Mouse (Mus musculus): ENCODE results near the gene Donson. TPM values are rescaled to one million over a fixed set of nuclear protein-coding genes. Genes with fewer than 3 reads are reported as not detected.

The Donson gene
- 5.5 and 6.6 TPM in 2 replicates for polyA plus RNA-seq (2012; rRNA removed)

DNA sequence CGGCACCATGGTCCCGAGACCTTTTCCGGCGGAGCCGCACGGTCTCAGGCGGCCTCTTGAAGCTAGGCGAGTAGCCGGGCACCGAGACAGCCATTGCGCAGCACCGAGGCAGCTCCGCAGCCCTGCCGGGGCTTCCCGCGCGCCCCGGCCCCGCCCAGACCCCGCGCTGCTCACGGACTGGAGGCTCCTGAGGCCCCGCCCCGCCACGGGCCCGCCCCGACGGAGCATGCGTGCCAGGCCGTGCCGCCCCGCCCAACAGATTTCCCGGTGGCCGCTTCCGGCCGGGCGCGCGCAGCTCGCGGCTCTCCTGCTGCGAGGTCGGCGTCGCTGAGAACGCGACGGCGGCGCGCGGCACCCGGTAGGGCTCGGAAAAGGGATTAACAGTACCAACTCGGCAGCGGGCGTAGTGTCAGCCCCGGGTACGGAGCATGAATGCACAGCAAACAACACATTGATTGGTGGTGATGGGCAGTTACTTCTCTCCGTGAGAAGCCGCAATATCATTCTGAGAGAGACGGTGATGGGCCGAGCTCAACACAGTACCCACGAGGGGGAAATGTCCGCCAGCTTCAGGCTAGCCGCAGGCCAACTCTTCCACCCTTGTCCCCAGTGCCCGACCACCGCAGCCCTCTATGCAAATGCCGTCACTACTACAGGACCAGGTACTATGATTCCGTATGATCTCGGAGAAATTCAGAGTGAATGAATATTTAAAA is at the start of gene Donson:
Gene Donson, minus strand, starts transcription at position 152 of the 716 bp plus-strand sequence.
- Histone ChIP-seq H3K4me1 (ENCODE audit: control insufficient read depth, insufficient read depth, low read length) (peaks cover 5% of the 10 kb centered on the region), H3K4me3 (replicated peaks; ENCODE audit: extremely low read depth, low read depth, low read length) (peak within 1 kb of the TSS; percentile 80)
- under 1% methylated on average over 62 of the region's 71 CpGs for WGBS
- no peak for TF ChIP-seq CTCF (IDR thresholded peaks at IDR 0.05; ENCODE audit: insufficient read depth, low read length)
- peak; percentile 50; the same call in 1 of the 2 replicates for TF ChIP-seq POLR2A (IDR thresholded peaks at IDR 0.05; ENCODE audit: borderline replicate concordance, extremely low read depth, low read depth, low read length)
- peak; percentile 90 for DNase-seq

DNA sequence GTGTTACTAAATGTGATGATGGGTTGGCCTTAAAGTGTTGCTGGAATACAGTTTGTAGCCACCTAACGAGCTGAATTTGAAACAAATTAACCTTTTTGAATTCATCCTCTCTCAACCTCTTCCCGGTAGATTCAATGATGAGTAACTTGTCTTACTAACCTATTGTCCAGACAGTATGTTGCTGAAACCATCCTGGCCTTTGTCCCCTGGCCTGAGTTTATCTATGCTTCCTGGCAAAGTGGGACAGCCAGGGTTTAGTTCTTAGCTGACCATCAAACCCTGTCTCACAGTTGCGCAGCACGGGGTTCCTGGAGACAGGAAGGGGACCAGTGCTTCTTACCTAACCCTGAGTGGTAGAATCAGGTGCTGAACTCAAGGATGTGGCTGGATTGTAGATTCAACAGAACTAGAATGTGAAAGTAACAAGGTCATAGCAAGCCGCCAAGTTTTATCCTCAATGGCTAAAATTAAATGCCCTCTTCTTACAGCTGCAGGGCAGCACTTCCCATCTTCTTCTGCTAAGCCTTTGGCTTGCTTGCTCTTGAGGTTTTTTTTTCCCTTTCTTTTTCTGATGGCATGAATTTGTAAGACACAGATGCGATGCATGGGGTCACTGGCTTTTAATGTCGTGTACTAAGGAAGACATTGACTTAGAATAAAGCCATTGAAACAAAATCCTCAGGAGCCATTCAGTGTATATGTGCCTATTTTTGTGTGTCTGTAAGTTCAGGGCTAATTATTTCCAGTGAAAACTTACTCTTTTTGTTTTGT is 47.7 kb upstream of the Donson start:
- no peak for DNase-seq
- WGBS: 69% methylated on average over 7 of the region's 7 CpGs
- TF ChIP-seq POLR2A (IDR thresholded peaks at IDR 0.05; ENCODE audit: borderline replicate concordance, extremely low read depth, low read depth, low read length) (no peak), CTCF (IDR thresholded peaks at IDR 0.05; ENCODE audit: insufficient read depth, low read length) (no peak)
- Histone ChIP-seq H3K4me1 (ENCODE audit: control insufficient read depth, insufficient read depth, low read length) (peaks cover 13% of the 10 kb centered on the region), H3K4me3 (replicated peaks; ENCODE audit: extremely low read depth, low read depth, low read length) (no peak overlapping the region)

DNA sequence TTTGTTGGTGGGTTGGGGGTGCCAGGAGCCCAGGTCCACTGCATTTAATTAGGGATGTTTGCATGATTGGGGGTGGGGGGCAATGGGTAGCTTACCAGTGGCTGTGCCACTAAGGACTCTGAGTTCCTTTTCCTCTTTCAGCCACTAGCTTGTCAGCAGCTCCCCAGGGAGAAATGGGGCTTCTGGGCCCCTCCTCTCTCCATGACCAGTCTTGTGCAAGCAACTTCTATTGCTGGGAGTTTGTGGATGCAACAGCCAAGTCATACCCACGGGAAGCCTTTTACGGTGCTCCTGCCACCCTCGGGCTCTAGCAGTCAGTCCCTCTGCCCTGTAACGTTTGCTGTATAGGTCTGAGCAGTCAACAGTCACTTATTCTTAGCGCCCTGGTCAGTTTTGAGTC is 46.2 kb upstream of the Donson start:
- Histone ChIP-seq H3K4me1 (ENCODE audit: control insufficient read depth, insufficient read depth, low read length) (peaks cover 7% of the 10 kb centered on the region), H3K4me3 (replicated peaks; ENCODE audit: extremely low read depth, low read depth, low read length) (no peak overlapping the region)
- no peak for TF ChIP-seq POLR2A (IDR thresholded peaks at IDR 0.05; ENCODE audit: borderline replicate concordance, extremely low read depth, low read depth, low read length)
- TF ChIP-seq CTCF (IDR thresholded peaks at IDR 0.05; ENCODE audit: insufficient read depth, low read length): no peak
- DNase-seq: no peak
- WGBS: 52% methylated on average over 5 of the region's 5 CpGs

DNA sequence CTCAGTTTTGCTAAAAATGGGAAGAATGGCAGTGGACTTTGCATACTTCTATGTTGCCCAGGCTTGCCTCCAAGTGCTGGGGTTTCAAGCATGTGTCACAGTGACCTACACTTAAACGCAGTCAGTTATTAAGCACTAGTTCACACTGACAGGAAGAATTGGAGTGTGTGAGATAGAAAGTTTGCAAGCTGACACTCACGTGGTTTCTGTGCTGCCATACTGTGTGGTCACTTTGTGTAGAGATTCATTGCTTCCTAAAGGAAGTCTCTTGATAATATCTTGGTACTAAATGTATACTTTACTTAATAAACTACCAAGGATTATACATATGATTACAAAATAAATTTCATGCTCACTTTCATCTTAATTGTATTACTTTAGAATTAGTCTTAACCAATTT is 44.2 kb upstream of the Donson start:
- TF ChIP-seq CTCF (IDR thresholded peaks at IDR 0.05; ENCODE audit: insufficient read depth, low read length): no peak
- TF ChIP-seq POLR2A (IDR thresholded peaks at IDR 0.05; ENCODE audit: borderline replicate concordance, extremely low read depth, low read depth, low read length): no peak
- no peak for DNase-seq
- Histone ChIP-seq H3K4me1 (ENCODE audit: control insufficient read depth, insufficient read depth, low read length) (peaks cover 7% of the 10 kb centered on the region), H3K4me3 (replicated peaks; ENCODE audit: extremely low read depth, low read depth, low read length) (no peak overlapping the region)
- WGBS: 38% methylated on average over 2 of the region's 2 CpGs

DNA sequence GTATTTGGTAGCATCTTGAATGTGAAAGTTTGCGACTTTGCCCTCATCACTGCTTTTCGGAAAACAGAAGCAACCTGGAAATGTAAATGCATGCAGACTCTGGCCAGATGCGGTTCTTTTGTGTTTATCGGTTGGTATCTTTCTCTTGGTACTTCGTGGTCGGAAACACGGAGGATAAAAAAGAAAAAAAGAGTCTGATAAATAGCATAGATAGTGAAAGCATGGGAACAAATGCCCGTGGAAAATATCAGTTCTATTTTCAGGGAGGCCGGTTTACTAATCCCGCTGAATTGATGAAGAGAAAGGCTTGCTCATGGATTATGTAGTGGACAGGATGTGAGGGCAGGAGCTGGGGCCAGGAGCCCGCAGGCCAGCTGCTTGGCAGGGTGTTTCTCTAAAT is 41.9 kb upstream of the Donson start:
- Histone ChIP-seq H3K4me1 (ENCODE audit: control insufficient read depth, insufficient read depth, low read length) (peaks cover 11% of the 10 kb centered on the region), H3K4me3 (replicated peaks; ENCODE audit: extremely low read depth, low read depth, low read length) (peak overlapping the region; percentile 78)
- DNase-seq: no peak
- 3% methylated on average over 11 of the region's 11 CpGs for WGBS
- no peak for TF ChIP-seq POLR2A (IDR thresholded peaks at IDR 0.05; ENCODE audit: borderline replicate concordance, extremely low read depth, low read depth, low read length)
- TF ChIP-seq CTCF (IDR thresholded peaks at IDR 0.05; ENCODE audit: insufficient read depth, low read length): no peak

DNA sequence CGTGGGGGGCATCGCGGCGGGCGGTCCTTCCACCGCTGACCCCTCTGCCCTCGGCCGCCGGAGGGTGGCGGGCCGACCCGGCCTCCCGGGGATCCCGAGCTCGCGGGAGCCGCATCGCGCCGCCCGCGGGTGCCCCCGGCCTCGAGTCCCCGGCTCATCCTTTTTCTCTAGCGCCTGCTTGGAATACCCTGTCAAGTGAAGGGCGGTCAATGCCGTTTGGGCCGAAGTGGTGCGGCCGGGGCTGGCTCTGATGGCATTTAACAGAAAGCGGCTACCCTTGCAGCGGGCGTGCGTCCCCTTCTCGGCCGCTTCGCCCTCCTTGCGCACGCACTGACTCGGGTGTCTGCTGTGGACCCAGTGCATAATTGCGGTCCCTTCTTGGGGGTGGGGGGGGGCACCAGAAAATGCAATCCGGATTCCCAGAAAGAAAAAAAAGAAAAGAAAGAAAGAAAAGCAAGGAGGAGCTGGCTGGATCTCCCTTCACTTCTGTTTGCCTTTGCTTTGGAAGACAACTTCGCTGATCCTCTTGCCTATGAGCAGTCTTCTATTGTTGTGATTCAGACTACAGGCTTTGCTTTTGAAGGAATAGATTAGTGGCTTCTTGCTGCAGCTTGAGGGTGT is 41.4 kb upstream of the Donson start:
- 1% methylated on average over 44 of the region's 44 CpGs for WGBS
- H3K4me1 ChIP-seq (ENCODE audit: control insufficient read depth, insufficient read depth, low read length): peaks cover 7% of the 10 kb centered on the region
- DNase-seq: peak; percentile 37

DNA sequence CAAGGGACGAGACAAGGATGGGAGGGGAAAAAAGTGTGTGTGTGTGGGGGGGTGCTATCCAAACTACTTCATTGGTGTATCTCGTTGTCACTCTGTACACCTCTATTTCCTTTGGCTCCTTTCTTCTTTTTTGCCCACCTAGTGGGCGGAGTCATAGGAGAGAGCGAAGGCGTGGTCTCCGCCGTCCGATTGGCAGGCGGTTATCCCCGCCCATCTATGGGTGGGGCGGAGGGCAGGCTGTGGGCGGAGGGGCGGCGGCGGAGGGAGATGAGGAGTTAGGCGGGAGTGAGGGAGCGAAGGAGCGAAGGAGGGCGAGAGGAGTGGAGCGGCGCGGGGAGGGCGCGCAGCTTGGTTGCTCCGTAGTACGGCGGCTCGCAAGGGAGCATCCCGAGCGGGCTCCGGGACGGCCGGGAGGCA is 40.5 kb upstream of the Donson start, which contains the start of gene Itsn1:
Gene Itsn1, plus strand, starts transcription at position 216 of the 417 bp plus-strand sequence.
- DNase-seq: peak; percentile 99
- TF ChIP-seq CTCF (IDR thresholded peaks at IDR 0.05; ENCODE audit: insufficient read depth, low read length) (no peak), POLR2A (IDR thresholded peaks at IDR 0.05; ENCODE audit: borderline replicate concordance, extremely low read depth, low read depth, low read length) (peak; percentile 87; the same call in 1 of the 2 replicates)
- peaks cover 6% of the 10 kb centered on the region; the same call in 1 of the 2 replicates for H3K4me1 ChIP-seq (ENCODE audit: control insufficient read depth, insufficient read depth, low read length)
- WGBS: under 1% methylated on average over 33 of the region's 33 CpGs
- peak within 1 kb of the TSS; percentile 81 for H3K4me3 ChIP-seq (replicated peaks; ENCODE audit: extremely low read depth, low read depth, low read length)

More for the DNA sequence above, 41.4 kb upstream of the Donson start:
- TF ChIP-seq CTCF (IDR thresholded peaks at IDR 0.05; ENCODE audit: insufficient read depth, low read length) (no peak), POLR2A (IDR thresholded peaks at IDR 0.05; ENCODE audit: borderline replicate concordance, extremely low read depth, low read depth, low read length) (no peak)
- H3K4me3 ChIP-seq (replicated peaks; ENCODE audit: extremely low read depth, low read depth, low read length): peak overlapping the region; percentile 78

DNA sequence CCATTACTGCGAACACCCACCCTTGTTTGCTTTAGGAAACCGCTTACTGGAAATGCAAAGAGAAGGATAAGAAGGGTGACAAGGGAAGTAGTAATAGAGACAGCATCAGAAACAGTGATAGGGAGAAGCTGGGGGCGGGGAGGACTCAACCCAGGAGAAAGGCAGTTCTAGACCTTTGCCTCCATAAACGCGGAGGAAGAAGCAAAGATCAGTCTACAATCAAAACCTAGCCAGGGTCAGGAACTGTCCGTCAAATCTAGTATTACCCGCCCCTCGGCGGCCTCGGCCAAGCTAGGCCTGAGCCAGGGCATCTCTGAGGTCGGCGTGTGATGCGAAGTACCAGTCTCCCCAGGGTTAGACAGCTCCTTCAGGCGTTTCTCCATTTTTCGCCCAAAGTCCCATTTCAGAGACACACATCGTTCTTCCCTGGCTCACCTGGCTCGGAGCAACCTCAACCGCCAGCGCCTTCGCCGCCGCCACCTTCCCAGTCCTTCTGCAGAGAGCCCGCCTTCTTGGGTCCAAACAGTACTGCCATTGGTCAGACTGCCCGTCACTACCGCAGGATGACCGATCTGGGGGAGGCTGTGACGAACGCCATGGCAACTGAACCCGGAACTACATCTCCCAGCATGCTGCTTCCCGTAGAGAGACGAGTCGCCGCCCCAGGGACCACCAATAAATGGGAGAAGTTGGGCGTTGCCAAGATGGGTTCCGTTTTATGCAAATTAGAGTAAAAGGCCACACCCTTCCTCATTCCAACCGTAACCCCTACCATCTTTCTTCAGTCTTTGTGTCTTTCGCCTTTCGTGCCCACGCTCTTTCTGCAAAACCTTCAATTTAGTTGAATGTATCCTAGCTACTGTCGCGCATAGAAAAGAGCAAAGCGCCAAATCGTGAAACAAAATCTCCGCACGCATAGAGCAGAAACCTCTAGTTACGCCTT is 39.8 kb upstream of the Donson start, which contains the start of gene Cryzl1:
Gene Cryzl1, minus strand, starts transcription at position 853 of the 943 bp plus-strand sequence.
- H3K4me3 ChIP-seq (replicated peaks; ENCODE audit: extremely low read depth, low read depth, low read length): peak within 1 kb of the TSS; percentile 81
- no peak for TF ChIP-seq CTCF (IDR thresholded peaks at IDR 0.05; ENCODE audit: insufficient read depth, low read length)
- peak; percentile 77; the same call in 1 of the 2 replicates for TF ChIP-seq POLR2A (IDR thresholded peaks at IDR 0.05; ENCODE audit: borderline replicate concordance, extremely low read depth, low read depth, low read length)
- peaks cover 6% of the 10 kb centered on the region; the same call in 1 of the 2 replicates for H3K4me1 ChIP-seq (ENCODE audit: control insufficient read depth, insufficient read depth, low read length)
- under 1% methylated on average over 46 of the region's 46 CpGs for WGBS
- DNase-seq: peak; percentile 97
